Mouse (Mus musculus): ENCODE results near the gene Sapcd1.

The Sapcd1 gene

GRCm38 (mm10) chr17:35027277-35028068 is at the start of gene Sapcd1:
Gene Sapcd1 (minus strand): TSS chr17:35028016.
- peak; percentile 58 for DNase-seq (ENCODE audit: low spot score)

DNA sequence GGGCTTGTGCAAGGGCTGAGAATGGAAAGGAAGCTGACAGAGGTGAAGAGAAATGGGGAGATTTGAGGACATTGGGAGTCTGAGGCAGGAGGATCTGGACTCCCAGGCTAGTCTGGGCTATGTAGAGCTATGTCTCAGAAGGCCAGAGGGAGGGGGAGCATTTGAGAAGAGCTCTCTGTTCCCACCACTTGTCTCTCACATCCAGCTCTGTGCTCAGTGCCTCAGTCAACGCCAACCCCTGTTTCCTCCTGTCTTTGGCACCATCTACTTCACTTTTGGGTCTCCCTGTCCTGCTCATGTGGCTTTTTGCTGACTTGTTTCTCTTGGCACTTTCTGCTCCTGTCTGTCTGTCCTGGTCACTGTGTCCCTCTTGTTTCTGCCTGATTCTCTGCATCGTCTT is 49.5 kb upstream of the Sapcd1 start:
- DNase-seq (ENCODE audit: low spot score), result no peak

GRCm38 (mm10) chr17:35076507-35077176 is 48.8 kb upstream of the Sapcd1 start, which contains the start of gene Ly6g6e:
Gene Ly6g6e (plus strand): TSS chr17:35076902.
- no peak for DNase-seq (ENCODE audit: low spot score)

DNA sequence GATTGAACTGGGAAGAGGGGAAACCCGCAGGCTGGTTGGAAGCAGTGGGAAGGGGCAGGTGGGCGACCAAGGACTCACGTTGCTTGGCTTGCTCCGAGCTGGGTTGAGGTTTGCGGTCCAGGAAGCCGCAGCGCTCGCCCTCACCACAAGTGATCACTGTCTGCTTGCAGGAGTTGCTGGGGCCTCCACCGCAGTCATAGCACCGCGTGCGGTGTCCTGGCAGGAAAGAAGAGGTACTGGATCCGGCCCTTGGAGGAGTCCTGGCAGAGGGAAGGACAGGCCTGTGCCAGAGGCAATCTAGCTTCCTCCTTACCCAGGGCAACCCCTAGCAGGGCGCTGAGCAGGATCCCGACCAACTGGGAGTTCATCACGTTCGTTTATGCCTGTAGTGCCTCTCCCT is 46.3 kb upstream of the Sapcd1 start:
- DNase-seq (ENCODE audit: low spot score), result no peak

- no peak for DNase-seq (ENCODE audit: low spot score)
Observed at GRCm38 (mm10) chr17:35071454-35071853, 43.6 kb upstream of the Sapcd1 start.

- no peak for DNase-seq (ENCODE audit: low spot score)
Observed at GRCm38 (mm10) chr17:35070556-35071229, 42.9 kb upstream of the Sapcd1 start.

DNA sequence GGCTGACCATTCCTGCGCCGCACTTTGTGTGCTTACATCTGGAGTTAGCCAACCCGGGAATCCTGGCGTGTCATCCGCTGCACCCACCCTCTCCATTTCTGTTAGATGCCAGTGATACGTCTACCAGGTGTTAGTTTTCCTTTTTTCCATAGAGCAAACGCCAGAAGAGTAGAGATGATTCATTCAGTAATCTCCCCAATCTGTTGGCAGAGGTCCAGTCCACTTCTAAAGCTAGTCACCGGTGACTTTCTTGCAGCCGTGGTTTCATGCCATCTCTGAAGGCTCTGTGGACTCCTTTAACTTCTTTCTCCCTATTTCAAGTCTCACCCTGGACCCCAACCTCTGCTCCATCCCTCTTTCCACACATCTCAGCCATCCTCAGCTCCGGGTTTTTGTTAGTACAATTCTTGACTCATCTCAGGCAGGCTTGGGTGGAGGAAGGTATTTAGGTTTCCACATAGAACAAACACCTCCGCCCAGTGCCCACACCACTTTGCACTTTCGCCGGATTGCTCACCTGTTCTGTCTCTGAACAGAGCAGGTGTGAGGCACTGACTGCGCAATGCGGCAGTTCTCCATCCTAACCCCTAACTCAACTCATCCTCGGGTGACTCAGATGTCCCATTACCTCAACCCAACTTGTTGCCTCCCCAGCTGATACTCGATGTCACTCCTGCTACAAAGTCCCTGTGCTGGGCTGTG is 40.5 kb upstream of the Sapcd1 start:
- no peak for DNase-seq (ENCODE audit: low spot score)

DNA sequence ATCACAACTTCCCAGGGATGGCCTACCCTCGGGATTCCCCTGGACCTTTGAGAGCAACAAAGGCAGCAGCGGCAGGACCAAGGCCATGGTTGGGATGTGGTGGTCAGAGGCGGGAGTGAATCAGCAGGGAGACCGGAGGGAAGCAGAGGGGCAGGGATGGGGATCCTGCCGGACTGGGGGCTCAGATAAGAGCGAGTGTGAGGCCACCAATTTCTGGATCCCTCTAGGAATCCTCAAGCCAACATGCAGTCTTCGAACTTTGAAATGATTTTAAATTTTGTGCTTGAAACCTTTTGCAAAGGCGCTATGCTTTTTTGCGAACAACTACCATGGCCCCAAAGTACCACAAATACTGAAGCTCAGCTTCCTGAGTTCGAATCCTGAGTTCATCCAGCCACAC is 38.3 kb upstream of the Sapcd1 start, which contains the start of gene Mpig6b:
Gene Mpig6b, minus strand, starts transcription at position 101 of the 400 bp plus-strand sequence.
- no peak for DNase-seq (ENCODE audit: low spot score)

- DNase-seq (ENCODE audit: low spot score), result no peak
Observed at GRCm38 (mm10) chr17:35064951-35065947, 37.4 kb upstream of the Sapcd1 start, which contains the start of gene Ly6g6c. Gene Ly6g6c (plus strand): TSS chr17:35065388.

DNA sequence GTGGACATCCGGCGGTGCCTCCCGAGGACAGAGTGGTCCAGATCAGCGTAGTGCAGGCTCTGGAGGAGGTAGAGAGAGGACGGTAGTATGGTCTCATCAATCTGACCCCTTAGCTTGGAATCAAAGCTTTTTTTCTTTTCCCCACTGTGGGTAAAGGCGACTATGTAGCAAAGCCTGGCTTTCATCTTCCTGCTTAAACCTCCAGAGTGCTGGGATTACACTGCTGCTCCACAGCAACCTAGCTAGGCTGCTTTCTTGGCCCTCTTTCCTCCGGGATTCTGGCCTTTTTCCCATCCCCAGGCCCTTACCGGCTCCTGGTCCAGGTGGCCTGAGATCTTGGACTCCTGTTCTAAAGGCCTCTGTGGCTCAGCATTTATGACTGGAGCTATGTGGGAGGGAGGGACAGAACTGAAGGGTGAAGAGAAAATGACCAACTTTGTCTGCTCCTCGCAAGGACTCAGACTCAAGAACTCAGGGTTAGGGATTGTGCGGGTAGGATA is 36.6 kb upstream of the Sapcd1 start:
- DNase-seq (ENCODE audit: low spot score), result no peak

DNA sequence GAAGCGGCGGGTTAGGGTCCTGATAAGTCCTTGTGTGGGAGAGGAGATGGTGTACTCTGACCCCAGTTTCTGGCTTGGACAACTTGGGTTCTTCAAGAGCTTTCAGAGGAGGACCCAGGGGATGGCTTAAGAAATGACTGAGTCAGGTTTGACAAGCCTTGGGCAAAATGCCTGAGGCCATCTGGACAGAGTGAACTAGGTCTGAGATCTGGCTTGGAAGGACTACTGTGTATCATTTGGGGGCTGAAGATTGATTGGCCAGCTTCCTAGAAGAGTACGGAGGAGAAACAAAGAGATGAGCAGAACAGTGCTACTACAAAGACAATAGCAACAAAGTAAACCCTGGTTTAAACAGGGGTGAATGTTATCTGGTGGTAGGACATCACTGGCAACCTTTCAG is 35.6 kb upstream of the Sapcd1 start:
- DNase-seq (ENCODE audit: low spot score), result no peak

DNA sequence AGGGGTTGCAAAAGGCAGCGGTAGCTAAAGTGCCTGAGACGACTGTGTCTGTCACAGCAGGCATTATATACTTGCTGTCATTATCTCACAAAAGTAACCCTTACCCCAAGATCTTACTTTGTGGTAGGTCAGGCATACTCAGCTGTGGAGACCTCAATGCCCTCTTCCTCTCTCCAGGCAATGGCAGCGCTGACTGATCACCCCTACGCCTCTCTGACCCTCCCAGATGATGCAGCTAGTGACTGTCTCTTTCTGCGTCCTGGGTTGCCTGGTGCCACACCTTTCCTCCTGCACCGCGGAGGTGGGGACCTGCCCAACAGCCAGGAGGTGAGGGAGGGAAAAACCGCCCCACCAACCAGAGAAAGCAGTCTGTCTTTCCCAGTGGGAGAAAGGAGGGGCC is 33.5 kb upstream of the Sapcd1 start:
- DNase-seq (ENCODE audit: low spot score), result no peak

DNA sequence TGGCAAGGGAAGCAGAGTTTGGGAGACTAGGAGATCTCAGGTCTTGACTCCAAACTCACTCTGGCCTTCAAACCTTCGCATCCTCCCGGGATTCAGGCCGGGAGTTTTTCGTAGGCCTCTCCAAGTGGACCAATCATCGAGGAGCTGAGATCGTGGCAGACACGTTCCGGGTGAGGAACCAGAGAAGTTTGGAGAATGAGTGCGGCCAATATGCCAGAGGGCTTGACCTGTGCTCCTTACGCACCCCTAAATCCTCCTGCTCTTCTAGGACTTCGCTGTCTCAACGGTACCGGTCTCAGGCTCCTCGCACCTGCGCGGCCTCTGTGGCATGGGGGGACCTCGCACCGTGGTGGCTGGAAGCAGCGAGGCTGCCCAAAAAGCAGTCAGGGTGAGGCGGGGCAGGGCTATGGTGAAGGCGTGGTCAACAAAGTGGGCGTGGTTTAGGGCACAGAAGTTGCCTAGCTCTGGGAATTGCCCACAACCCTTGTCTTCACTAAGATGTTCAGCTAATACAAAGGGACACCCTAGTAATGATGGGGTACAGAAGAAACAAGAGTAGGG is 33.0 kb upstream of the Sapcd1 start:
- DNase-seq (ENCODE audit: low spot score), result no peak

DNA sequence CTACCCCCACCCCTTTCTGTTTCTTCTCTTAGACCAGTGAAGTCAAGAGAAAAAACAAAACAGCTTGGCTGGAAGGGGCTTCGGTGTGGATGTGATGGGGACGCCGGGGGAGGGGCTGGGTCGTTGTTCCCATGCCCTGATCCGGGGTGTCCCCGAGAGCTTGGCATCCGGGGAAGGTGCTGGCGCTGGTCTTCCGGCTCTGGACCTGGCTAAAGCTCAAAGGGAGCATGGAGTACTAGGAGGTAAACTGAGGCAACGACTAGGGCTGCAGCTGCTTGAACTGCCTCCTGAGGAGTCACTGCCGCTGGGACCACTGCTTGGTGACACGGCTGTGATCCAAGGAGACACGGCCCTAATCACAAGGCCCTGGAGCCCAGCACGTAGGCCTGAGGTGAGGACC is 32.3 kb upstream of the Sapcd1 start:
- no peak for DNase-seq (ENCODE audit: low spot score)

DNA sequence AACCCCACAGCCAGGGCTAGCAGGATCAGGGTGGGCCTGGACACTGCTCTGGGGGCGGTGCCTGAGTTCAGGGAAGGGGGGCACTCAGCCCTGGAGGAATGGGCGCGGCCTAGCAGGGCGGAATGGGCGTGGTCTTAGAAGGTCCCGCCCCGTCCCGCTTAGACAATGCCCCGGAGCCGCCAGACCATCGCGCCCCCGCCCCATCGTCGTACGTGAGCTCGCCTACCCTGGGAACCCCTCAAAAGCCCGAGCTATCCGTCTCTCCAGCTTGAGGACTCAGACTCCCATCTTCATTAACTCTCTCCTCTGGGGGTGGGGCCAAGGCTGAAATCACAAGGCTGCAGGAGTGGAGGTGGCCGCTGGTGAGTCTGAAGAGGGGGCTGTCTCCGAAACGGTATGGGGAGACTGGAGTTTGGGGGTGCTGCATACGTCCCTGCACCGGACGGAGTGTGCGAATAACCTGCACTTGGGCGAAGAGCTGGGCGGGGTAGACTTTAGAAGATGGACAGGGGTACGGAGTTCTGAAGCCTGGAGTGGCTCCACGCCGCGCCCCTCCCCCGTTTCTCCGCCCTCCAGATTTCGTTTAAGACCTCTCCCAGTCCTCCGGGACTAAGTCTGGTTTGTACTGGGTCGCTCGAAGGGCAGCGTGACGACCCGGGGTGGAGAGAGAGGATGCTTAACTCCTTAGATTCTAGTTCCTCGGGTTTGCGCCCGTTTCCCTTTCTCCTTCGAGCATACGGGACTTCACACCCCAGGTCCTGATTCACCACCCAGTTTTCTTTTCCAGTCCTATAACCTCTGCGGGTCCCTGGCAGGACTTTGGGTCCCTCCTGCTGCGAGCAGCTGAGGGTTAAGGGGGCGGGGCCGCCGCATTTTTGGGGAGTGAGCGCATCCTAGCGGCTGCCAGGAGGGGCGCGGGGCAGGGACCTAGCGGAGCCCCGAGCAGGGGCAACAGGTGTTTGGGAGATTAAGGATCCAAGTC is 31.4 kb upstream of the Sapcd1 start, which contains the start of gene Ddah2:
Gene Ddah2, plus strand, starts transcription at position 125 of the 982 bp plus-strand sequence.
- DNase-seq (ENCODE audit: low spot score), result no peak

DNA sequence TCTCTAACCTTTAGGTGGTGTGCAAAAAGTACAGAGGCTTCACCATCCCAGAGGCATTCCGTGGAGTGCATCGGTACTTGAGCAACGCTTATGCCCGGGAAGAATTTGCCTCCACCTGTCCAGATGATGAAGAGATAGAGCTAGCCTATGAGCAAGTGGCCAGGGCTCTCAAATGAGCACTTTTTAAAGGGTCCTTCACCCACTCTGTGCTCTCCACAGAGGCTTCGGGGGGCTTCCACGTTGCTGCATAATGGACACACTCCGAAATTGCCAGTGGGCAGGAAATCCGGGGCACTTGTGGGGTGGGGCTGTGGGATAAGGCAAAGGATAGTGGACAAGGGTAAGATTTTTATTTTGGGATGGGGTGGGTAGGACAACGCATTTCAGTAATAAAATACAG is 30.5 kb upstream of the Sapcd1 start:
- DNase-seq (ENCODE audit: low spot score), result no peak

GRCm38 (mm10) chr17:35057090-35057489 is 29.3 kb upstream of the Sapcd1 start:
- DNase-seq (ENCODE audit: low spot score), result no peak

- DNase-seq (ENCODE audit: low spot score), result no peak
Observed at GRCm38 (mm10) chr17:35055691-35056495, 28.1 kb upstream of the Sapcd1 start.

All from left cerebral cortex, adult 11 months (tissue).